Mouse (Mus musculus) intestine, postnatal 0 days (tissue): ENCODE results near the gene H2afx. TPM values are rescaled to one million over a fixed set of nuclear protein-coding genes. Genes with fewer than 3 reads are reported as not detected.
"Not testable (repeated sequence)": the region's sequence is repeated elsewhere in the genome, so short reads cannot be mapped to it uniquely, and the experiment has no call there.

Source experiments
- ATAC-seq: fragments of 200-750 bp; cut with Nextera tagmentation; 2 replicates; pipeline ENCODE4 v1.8.0; 2017; ENCODE audit warnings: mild to moderate bottlenecking, moderate TSS enrichment, moderate library complexity
- H3K27ac ChIP-seq: fragments of 300-500 bp; sonication (generic); 2 replicates; pipeline ENCODE4 v1.5.1; 2014; ENCODE audit warnings: mild to moderate bottlenecking, low read depth, low read length, moderate library complexity
- H3K27me3 ChIP-seq: fragments of 300-500 bp; sonication (generic); replicated peaks from 2 replicates; pipeline ENCODE4 v1.6.1; 2014; ENCODE audit warnings: low read length, mixed read lengths; ENCODE audit not compliant: control insufficient read depth, insufficient read depth
- H3K36me3 ChIP-seq: fragments of 300-500 bp; sonication (generic); 2 replicates; pipeline ENCODE4 v1.6.1; 2014; ENCODE audit warnings: mild to moderate bottlenecking, moderate library complexity; ENCODE audit not compliant: control insufficient read depth, insufficient read depth
- H3K4me1 ChIP-seq: fragments of 300-500 bp; sonication (generic); replicated peaks from 2 replicates; pipeline ENCODE4 v1.6.1; 2014; ENCODE audit warnings: antibody characterized with exemption, low read length, mixed read lengths; ENCODE audit not compliant: control insufficient read depth, insufficient read depth
- H3K4me2 ChIP-seq: fragments of 300-500 bp; sonication (generic); replicated peaks from 2 replicates; pipeline ENCODE4 v1.6.1; 2014; ENCODE audit warnings: low read depth, mild to moderate bottlenecking, moderate library complexity
- H3K4me3 ChIP-seq: fragments of 300-500 bp; sonication (generic); 2 replicates; pipeline ENCODE4 v1.5.1; 2014; ENCODE audit warnings: low read depth, low read length
- H3K9ac ChIP-seq: fragments of 300-500 bp; sonication (generic); 2 replicates; pipeline ENCODE4 v1.6.1; 2014; ENCODE audit warnings: mild to moderate bottlenecking, low read depth, low read length
- H3K9me3 ChIP-seq: fragments of 300-500 bp; sonication (generic); 2 replicates; pipeline ENCODE4 v1.6.1; 2016; ENCODE audit warnings: mixed run types; ENCODE audit not compliant: control insufficient read depth
- CTCF ChIP-seq: sonication (generic); IDR thresholded peaks from 2 replicates; pipeline ENCODE4 v1.5.1; 2016; ENCODE audit warnings: low read depth, mild to moderate bottlenecking, control low read depth, antibody characterized with exemption, moderate library complexity
- WGBS: fragments of 180-500 bp; shearing (Covaris S2); extraction: QIAGEN DNeasy Blood & Tissue Kit; methylation state at CpG from one replicate; pipeline ENCODE4 v1.1.7; 2014; 5-methylcytosine and 5-hydroxymethylcytosine counted together
- polyA plus RNA-seq: library from polyadenylated mRNA; unstranded; fragments of >200 nt; fragmentation: Nextera tagmentation; extraction: Ambion mirVana; gene quantifications from 2 replicates; pipeline ENCODE4 v1.2.1, GENCODE M21; 2015

Gene H2afx
- polyA plus RNA-seq, 1 experiment from 2014 or later = 89.1 TPM

GRCm38 (mm10) chr9:44320799-44321133 lies 13.7 kb upstream of the H2afx start:
- 0 out of 2 replicates have a peak overlapping the region, but pooled peaks have one; percentile 17 for H3K9ac ChIP-seq
- peak overlapping the region; percentile 96 for H3K4me3 ChIP-seq
- H3K9me3 ChIP-seq = no peaks in the 10 kb centered on the region
- WGBS = 15% methylated on average over 6 of the region's 6 CpGs
- TF ChIP-seq CTCF = no peak
- H3K27me3 ChIP-seq = no peaks in the 10 kb centered on the region
- H3K36me3 ChIP-seq = peaks cover 13% of the 10 kb centered on the region
- peak; percentile 6; the same call in 1 of the 2 replicates for ATAC-seq
- H3K4me2 ChIP-seq = peak overlapping the region; percentile 91
- peaks cover 4% of the 10 kb centered on the region; the same call in 1 of the 2 replicates for H3K4me1 ChIP-seq
- no peak overlapping the region; the same call in 1 of the 2 replicates for H3K27ac ChIP-seq

- not testable (repeated sequence) for H3K27me3 ChIP-seq, H3K27ac ChIP-seq, H3K9ac ChIP-seq, H3K9me3 ChIP-seq, H3K4me1 ChIP-seq, H3K4me2 ChIP-seq, ATAC-seq, H3K4me3 ChIP-seq, H3K36me3 ChIP-seq
- 62% methylated on average over 4 of the region's 4 CpGs for WGBS
- peak; percentile 39 for TF ChIP-seq CTCF
These were observed 10.8 kb upstream of the H2afx start for GRCm38 (mm10) chr9:44323656-44324055.

- Histone ChIP-seq H3K27me3 (no peaks in the 10 kb centered on the region), H3K4me1 (no peaks in the 10 kb centered on the region; the same call in none of the 2 replicates), H3K4me2 (no peak overlapping the region), H3K27ac (no peak overlapping the region), H3K36me3 (no peaks in the 10 kb centered on the region), H3K9ac (no peak overlapping the region), H3K9me3 (no peaks in the 10 kb centered on the region), H3K4me3 (no peak overlapping the region)
- TF ChIP-seq CTCF = no peak
- no peak for ATAC-seq
- WGBS = 82% methylated on average over 6 of the region's 6 CpGs
These were observed 10.3 kb upstream of the H2afx start for GRCm38 (mm10) chr9:44324147-44324546.

- not testable (repeated sequence) for H3K4me1 ChIP-seq, H3K36me3 ChIP-seq, ATAC-seq, H3K9me3 ChIP-seq, H3K27ac ChIP-seq, H3K9ac ChIP-seq, H3K4me3 ChIP-seq, H3K27me3 ChIP-seq
- H3K4me2 ChIP-seq = peak overlapping the region; percentile 76
- WGBS = 46% methylated on average over 6 of the region's 8 CpGs
- peak; percentile 12; the same call in 1 of the 2 replicates for TF ChIP-seq CTCF
These were observed 9.3 kb upstream of the H2afx start for GRCm38 (mm10) chr9:44325032-44325767.

- Histone ChIP-seq H3K9ac (peak within 1 kb of the TSS; percentile 87), H3K4me3 (peak within 1 kb of the TSS; percentile 82), H3K4me1 (no peaks in the 10 kb centered on the region; the same call in none of the 2 replicates), H3K27me3 (no peaks in the 10 kb centered on the region), H3K4me2 (peak within 1 kb of the TSS; percentile 76), H3K27ac (peak within 1 kb of the TSS; percentile 91), H3K9me3 (no peaks in the 10 kb centered on the region), H3K36me3 (peaks cover 6% of the 10 kb centered on the region; the same call in 1 of the 2 replicates)
- WGBS = 1% methylated on average over 12 of the region's 12 CpGs
- TF ChIP-seq CTCF = no peak
- ATAC-seq = 0 out of 2 replicates have a peak, but pooled peaks have one; percentile 15
These were observed 8.6 kb upstream of the H2afx start, which contains the start of gene Dpagt1 for GRCm38 (mm10) chr9:44325768-44326370. Gene Dpagt1, plus strand, starts transcription at chr9:44326019.

- Histone ChIP-seq H3K4me1 (no peaks in the 10 kb centered on the region; the same call in 1 of the 2 replicates), H3K9me3 (no peaks in the 10 kb centered on the region), H3K27ac (peak overlapping the region; percentile 91), H3K4me2 (peak overlapping the region; percentile 76), H3K27me3 (no peaks in the 10 kb centered on the region), H3K9ac (peak overlapping the region; percentile 87), H3K36me3 (peaks cover 11% of the 10 kb centered on the region; the same call in 1 of the 2 replicates), H3K4me3 (peak overlapping the region; percentile 82)
- peak; percentile 1; the same call in 1 of the 2 replicates for TF ChIP-seq CTCF
- under 1% methylated on average over 38 of the region's 38 CpGs for WGBS
- peak; percentile 89 for ATAC-seq
These were observed 8.0 kb upstream of the H2afx start for GRCm38 (mm10) chr9:44326371-44327063.
